Mouse (Mus musculus): Measurements from ENCODE around the gene Cypt14. TPM values are rescaled to one million over a fixed set of nuclear protein-coding genes. Genes with fewer than 3 reads are reported as not detected.
"Not testable (repeated sequence)": the region's sequence is repeated elsewhere in the genome, so short reads cannot be mapped to it uniquely, and the experiment has no call there.

Gene Cypt14
- not detected in 2 replicates for polyA plus RNA-seq (2016; fragmentation: Nextera tagmentation; extraction: Ambion mirVana)

GRCm38 (mm10) chrX:39863504-39863903 lies at the start of gene Cypt14:
Gene Cypt14 (minus strand): TSS chrX:39863604.
- not testable (repeated sequence) for ATAC-seq; H3K27me3 ChIP-seq (replicated peaks); H3K4me2 ChIP-seq; H3K4me1 ChIP-seq; H3K9ac ChIP-seq; H3K36me3 ChIP-seq; H3K9me3 ChIP-seq (replicated peaks); H3K4me3 ChIP-seq; H3K27ac ChIP-seq
- whole genome bisulfite sequencing (ENCODE audit: insufficient replicate concordance), result 51% methylated on average over 2 of the region's 2 CpGs
